Mouse (Mus musculus) spleen, adult 2 months (tissue): Measurements from ENCODE around the gene H2al1g.

Source experiments
- CTCF ChIP-seq: fragments of 200-500 bp; IDR thresholded peaks from 2 replicates; pipeline ENCODE4 v1.5.1; 2011; ENCODE audit warnings: mild to moderate bottlenecking, inconsistent platforms; ENCODE audit not compliant: insufficient read depth, insufficient read length, insufficient replicate concordance; ENCODE audit errors: extremely low read depth
- POLR2A ChIP-seq: fragments of 200-500 bp; IDR thresholded peaks from 2 replicates; pipeline ENCODE4 v1.6.1; 2011; ENCODE audit warnings: low read depth, low read length, inconsistent platforms

- TF ChIP-seq POLR2A = no peak
- TF ChIP-seq CTCF = no peak
Measured at GRCm38 (mm10) chrX:11273190-11273589, 44.9 kb upstream of the H2al1g start.
